Mouse (Mus musculus) embryonic facial prominence, embryonic 11.5 days (tissue): Measurements from ENCODE around the gene Lgals3bp. TPM values are rescaled to one million over a fixed set of nuclear protein-coding genes. Genes with fewer than 3 reads are reported as not detected.
A peak's percentile ranks its signal among the peaks of the same experiment; 100 is the strongest.

Source experiments
- ATAC-seq: fragments of 200-750 bp; cut with Nextera tagmentation; replicated peaks from 2 replicates; pipeline ENCODE4 v1.8.0; 2017; ENCODE audit warnings: low read depth; ENCODE audit not compliant: insufficient number of reproducible peaks, low FRiP score, low TSS enrichment
- DNase-seq: peaks from one replicate; pipeline ENCODE4 v3.0.0-alpha.2; 2015; ENCODE audit warnings: low spot score
- H3K27ac ChIP-seq: fragments of 300-500 bp; sonication (generic); replicated peaks from 2 replicates; pipeline ENCODE4 v1.5.1; 2014; ENCODE audit warnings: mild to moderate bottlenecking, low read depth, low read length, control low read depth
- H3K27me3 ChIP-seq: fragments of 300-500 bp; sonication (generic); 2 replicates; pipeline ENCODE4 v1.6.1; 2014; ENCODE audit warnings: mild to moderate bottlenecking, low read length, moderate library complexity, mixed read lengths; ENCODE audit not compliant: control insufficient read depth, insufficient read depth
- H3K36me3 ChIP-seq: fragments of 300-500 bp; sonication (generic); replicated peaks from 2 replicates; pipeline ENCODE4 v1.6.1; 2014; ENCODE audit warnings: low read depth, mild to moderate bottlenecking, low read length, moderate library complexity, mixed read lengths; ENCODE audit not compliant: control insufficient read depth, insufficient read depth
- H3K4me1 ChIP-seq: fragments of 300-500 bp; sonication (generic); 2 replicates; pipeline ENCODE4 v1.6.1; 2014; ENCODE audit warnings: low read length, mixed read lengths; ENCODE audit not compliant: control insufficient read depth, insufficient read depth
- H3K4me2 ChIP-seq: fragments of 300-500 bp; sonication (generic); 2 replicates; pipeline ENCODE4 v1.6.1; 2014; ENCODE audit warnings: low read depth, mild to moderate bottlenecking, control low read depth, low read length, moderate library complexity
- H3K4me3 ChIP-seq: fragments of 300-500 bp; sonication (generic); 2 replicates; pipeline ENCODE4 v1.5.1; 2014; ENCODE audit warnings: low read depth, low read length, control low read depth
- H3K9ac ChIP-seq: fragments of 300-500 bp; sonication (generic); replicated peaks from 2 replicates; pipeline ENCODE4 v1.6.1; 2014; ENCODE audit warnings: mild to moderate bottlenecking, control low read depth, low read length
- H3K9me3 ChIP-seq: fragments of 300-500 bp; sonication (generic); replicated peaks from 2 replicates; pipeline ENCODE4 v1.6.1; 2016; ENCODE audit warnings: mild to moderate bottlenecking, low read length, inconsistent platforms, mixed read lengths; ENCODE audit not compliant: control insufficient read depth
- WGBS: fragments of 180-500 bp; shearing (Covaris S2); extraction: QIAGEN DNeasy Blood & Tissue Kit; methylation state at CpG from one replicate; pipeline ENCODE4 v1.1.7; 2014; 5-methylcytosine and 5-hydroxymethylcytosine counted together
- polyA plus RNA-seq: library from polyadenylated mRNA; unstranded; fragments of >200 nt; fragmentation: Nextera tagmentation; extraction: Ambion mirVana; gene quantifications from 2 replicates; pipeline ENCODE4 v1.2.1, GENCODE M21; 2014

The Lgals3bp gene
- polyA plus RNA-seq, 1 experiment from 2014 or later, result 1.0 TPM

GRCm38 (mm10) chr11:118438665-118439414, 36.9 kb upstream of the Lgals3bp start:
- Histone ChIP-seq H3K4me1 (peaks cover 7% of the 10 kb centered on the region), H3K4me3 (no peak overlapping the region), H3K4me2 (no peak overlapping the region), H3K9ac (no peak overlapping the region), H3K9me3 (no peaks in the 10 kb centered on the region), H3K27ac (no peak overlapping the region), H3K27me3 (no peaks in the 10 kb centered on the region), H3K36me3 (no peaks in the 10 kb centered on the region)
- ATAC-seq, result no peak
- 35% methylated on average over 11 of the region's 11 CpGs for WGBS
- DNase-seq, result peak; percentile 42

DNA sequence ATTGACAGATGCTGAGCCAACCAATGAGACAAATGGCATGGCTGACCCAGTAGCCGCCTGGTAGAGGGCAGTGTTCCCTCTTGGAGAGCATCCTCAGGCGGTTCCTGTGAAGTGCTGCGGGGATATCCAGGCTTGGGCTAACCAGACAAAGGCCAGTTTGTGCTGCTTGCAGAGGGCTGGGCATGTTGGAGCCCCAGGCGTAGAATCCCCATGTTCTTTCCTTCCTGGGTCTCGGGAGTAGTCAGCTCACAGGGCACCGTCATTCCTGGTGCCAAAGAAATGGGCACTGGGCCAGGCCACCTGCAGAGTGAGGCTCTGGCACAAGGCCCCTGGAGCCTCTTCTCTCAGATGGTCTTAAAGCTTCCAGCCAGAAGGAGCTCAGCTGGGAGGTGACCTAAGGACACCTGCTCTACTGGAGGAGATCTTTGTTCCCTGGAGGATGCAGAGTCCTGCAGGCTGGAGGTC, 34.6 kb upstream of the Lgals3bp start:
- WGBS, result 32% methylated on average over 6 of the region's 6 CpGs
- no peak overlapping the region for H3K4me2 ChIP-seq
- H3K4me3 ChIP-seq, result no peak overlapping the region
- no peaks in the 10 kb centered on the region for H3K27me3 ChIP-seq
- H3K27ac ChIP-seq, result no peak overlapping the region
- H3K4me1 ChIP-seq, result peaks cover 7% of the 10 kb centered on the region
- H3K36me3 ChIP-seq, result no peaks in the 10 kb centered on the region
- DNase-seq (no peak), ATAC-seq (no peak)
- no peaks in the 10 kb centered on the region for H3K9me3 ChIP-seq
- H3K9ac ChIP-seq, result no peak overlapping the region

GRCm38 (mm10) chr11:118434093-118434492, 32.2 kb upstream of the Lgals3bp start:
- peaks cover 7% of the 10 kb centered on the region for H3K4me1 ChIP-seq
- no peak for DNase-seq
- no peak overlapping the region for H3K9ac ChIP-seq
- no peaks in the 10 kb centered on the region for H3K9me3 ChIP-seq
- H3K27ac ChIP-seq, result no peak overlapping the region
- no peaks in the 10 kb centered on the region for H3K36me3 ChIP-seq
- WGBS, result 45% methylated on average over 13 of the region's 13 CpGs
- H3K4me3 ChIP-seq, result no peak overlapping the region
- no peak for ATAC-seq
- no peaks in the 10 kb centered on the region for H3K27me3 ChIP-seq
- H3K4me2 ChIP-seq, result peak overlapping the region; percentile 13; the same call in 1 of the 2 replicates

DNA sequence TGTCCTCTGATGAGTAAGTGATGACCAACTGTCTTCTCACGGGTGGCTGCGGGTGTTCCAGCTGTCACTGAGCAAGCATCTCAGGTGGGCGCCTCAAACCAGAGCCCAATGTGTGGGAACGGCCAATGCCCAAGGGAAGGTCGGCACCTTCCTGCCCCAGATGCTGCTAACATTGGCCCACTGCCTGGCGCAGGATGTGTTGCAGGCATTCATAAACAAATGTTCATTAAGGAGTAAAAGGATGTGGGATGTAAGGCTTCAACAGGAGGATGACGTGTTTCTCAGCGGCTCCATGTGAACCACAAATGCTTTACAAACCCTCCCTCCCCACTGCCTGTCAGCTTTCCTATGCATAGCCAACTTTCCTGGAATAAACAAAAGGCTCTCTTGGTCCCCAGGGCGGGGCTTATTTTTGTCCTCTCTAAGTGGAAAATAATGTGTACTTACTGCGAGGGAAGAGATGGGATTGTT, 31.5 kb upstream of the Lgals3bp start:
- WGBS, result 78% methylated on average over 10 of the region's 10 CpGs
- no peaks in the 10 kb centered on the region for H3K36me3 ChIP-seq
- peaks cover 8% of the 10 kb centered on the region for H3K4me1 ChIP-seq
- H3K27ac ChIP-seq, result no peak overlapping the region
- no peaks in the 10 kb centered on the region for H3K27me3 ChIP-seq
- H3K4me2 ChIP-seq, result no peak overlapping the region; the same call in 1 of the 2 replicates
- no peak overlapping the region for H3K4me3 ChIP-seq
- no peak overlapping the region for H3K9ac ChIP-seq
- ATAC-seq, result no peak
- no peak for DNase-seq
- H3K9me3 ChIP-seq, result no peaks in the 10 kb centered on the region

DNA sequence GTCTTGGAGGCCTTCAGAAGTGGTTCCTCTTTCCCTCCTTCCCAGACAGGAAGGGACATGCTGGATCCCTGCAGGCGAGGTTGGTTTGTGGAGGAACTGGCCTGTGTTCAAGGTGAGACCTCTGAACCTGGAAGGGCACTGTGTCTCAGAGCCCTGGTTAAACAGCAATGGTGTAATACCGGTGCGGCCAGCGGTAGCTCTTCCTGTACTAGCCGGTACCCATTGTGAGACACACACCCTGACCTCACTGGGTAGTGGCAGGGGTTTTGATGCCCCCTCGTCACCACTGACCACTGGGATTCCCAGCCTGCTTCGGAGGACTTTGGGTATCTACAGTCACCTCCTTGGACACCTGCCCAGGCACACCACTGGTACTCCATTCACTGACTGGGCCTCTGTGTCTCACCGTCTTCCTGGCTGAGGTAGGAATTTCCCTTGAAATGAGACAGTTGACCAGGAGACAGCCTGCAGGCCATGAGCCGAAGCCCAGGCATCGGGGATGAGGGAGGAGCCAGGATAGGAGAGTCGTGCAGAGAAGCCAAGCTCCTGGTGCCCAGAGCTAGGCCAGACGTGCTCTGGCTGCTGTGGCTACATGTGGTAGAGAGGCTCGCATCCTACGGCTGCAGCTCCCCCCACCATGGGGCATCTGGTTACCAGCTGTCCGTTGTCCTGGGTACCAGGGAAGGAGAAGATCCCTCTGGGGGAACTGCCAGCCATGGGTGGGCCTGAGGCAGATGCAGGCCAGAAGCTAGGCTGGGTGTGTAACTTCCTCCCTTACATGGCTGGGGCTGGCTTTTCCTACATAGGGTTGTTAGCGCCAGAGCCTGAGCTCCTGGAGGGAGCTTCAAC, 29.4 kb upstream of the Lgals3bp start:
- ATAC-seq, result no peak
- Histone ChIP-seq H3K4me2 (no peak overlapping the region), H3K9me3 (no peaks in the 10 kb centered on the region), H3K4me1 (peaks cover 14% of the 10 kb centered on the region), H3K27me3 (no peaks in the 10 kb centered on the region), H3K36me3 (no peaks in the 10 kb centered on the region), H3K9ac (no peak overlapping the region), H3K27ac (no peak overlapping the region), H3K4me3 (no peak overlapping the region)
- peak; percentile 38 for DNase-seq
- 66% methylated on average over 16 of the region's 16 CpGs for WGBS

DNA sequence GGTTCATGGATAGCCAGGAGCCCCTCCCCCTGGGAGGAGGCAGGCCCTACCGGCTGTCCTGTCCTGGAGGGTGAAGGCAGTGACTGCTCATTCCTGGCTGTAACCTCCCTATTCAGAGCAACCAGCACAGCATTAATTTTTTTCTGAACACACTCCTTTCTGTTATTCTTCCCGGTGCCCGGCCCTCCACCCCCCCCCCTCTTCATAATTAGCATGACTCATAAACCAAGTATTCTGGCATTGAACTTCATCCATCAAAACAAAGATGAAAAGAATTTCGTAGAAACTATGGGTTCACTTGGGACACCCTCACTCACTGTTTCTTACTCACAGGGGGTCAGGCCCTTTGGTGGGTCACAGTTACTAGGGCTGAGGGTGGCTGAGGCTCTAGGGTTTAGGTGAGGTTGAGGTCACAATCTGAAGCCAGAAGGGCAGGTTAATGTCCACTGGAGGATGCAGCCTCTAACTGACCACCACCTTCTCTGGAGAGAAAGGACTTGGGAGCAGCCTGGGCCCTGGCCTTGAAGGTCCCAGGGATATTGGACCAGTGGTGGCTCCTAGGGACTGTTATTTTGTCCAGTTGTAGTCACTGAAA, 28.5 kb upstream of the Lgals3bp start:
- Histone ChIP-seq H3K9ac (no peak overlapping the region), H3K36me3 (no peaks in the 10 kb centered on the region), H3K4me2 (no peak overlapping the region), H3K27me3 (no peaks in the 10 kb centered on the region), H3K4me3 (no peak overlapping the region), H3K4me1 (peaks cover 14% of the 10 kb centered on the region), H3K9me3 (no peaks in the 10 kb centered on the region), H3K27ac (no peak overlapping the region)
- WGBS, result 50% methylated on average over 4 of the region's 4 CpGs
- no peak for DNase-seq
- ATAC-seq, result no peak

DNA sequence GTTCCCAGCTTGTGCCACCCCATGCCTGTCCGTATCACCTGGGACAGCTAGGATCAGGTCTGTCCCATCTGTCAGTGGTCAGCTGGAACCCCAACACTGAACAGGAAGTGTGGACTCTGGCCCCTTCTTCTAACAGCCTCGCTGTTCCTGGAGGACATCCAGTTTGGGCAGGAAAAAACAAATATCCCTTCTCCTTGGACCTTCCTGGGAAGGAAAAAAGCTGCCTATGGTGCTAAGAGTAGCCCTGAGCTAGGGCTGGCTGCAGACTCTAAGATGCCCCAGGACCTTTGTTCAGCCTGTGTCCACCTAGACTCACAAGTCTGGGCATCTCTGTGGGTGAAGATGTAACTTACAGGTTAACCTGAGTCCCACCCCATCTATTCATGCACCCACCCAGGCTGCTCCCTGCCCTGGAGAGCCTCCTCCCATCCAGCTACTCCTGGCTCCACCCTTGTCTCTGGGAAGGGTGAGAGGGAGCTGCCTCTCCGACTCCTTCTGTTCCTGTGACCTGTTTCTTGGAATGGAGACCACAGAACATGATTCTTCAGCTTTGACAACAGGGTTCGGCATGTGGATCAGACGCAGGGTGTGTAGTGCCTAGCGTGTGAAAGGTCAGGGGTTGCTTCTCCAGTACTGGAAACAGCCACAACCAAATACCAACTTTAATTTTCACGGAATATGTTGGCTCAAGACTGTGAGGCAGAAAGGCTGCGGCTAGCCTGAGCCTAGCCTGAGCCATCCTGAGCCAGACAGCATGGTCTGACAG, 27.2 kb upstream of the Lgals3bp start:
- Histone ChIP-seq H3K36me3 (no peaks in the 10 kb centered on the region), H3K4me1 (peaks cover 12% of the 10 kb centered on the region), H3K4me3 (peak overlapping the region; percentile 30; the same call in 1 of the 2 replicates), H3K4me2 (peak overlapping the region; percentile 48), H3K9ac (peak overlapping the region; percentile 55; the same call in 1 of the 2 replicates), H3K27ac (no peak overlapping the region), H3K27me3 (no peaks in the 10 kb centered on the region), H3K9me3 (no peaks in the 10 kb centered on the region)
- WGBS, result 49% methylated on average over 8 of the region's 8 CpGs
- ATAC-seq (no peak), DNase-seq (no peak)
